Mouse (Mus musculus): Measurements from ENCODE around the gene Mms19.

- TF ChIP-seq POLR2A (IDR thresholded peaks at IDR 0.05; ENCODE audit: insufficient read depth, low read length) (no peak), CTCF (IDR thresholded peaks at IDR 0.05; ENCODE audit: low read depth, low read length) (no peak), EP300 (IDR thresholded peaks at IDR 0.05; ENCODE audit: insufficient read depth, low read depth, low read length) (no peak)
Measured at GRCm38 (mm10) chr19:41998770-41999548, 18.0 kb upstream of the Mms19 start.
